Mouse (Mus musculus) megakaryocyte, adult 5-6 weeks (primary cell): ENCODE data around the gene Gm10563. TPM values are rescaled to one million over a fixed set of nuclear protein-coding genes. Genes with fewer than 3 reads are reported as not detected.

ENCODE experiments used
- ATAC-seq: 2 replicates; pipeline ENCODE4 v1.8.0; 2016; ENCODE audit warnings: mild to moderate bottlenecking, inconsistent platforms; ENCODE audit not compliant: poor library complexity, severe bottlenecking
- total RNA-seq, 2 experiments: library from RNA; stranded (forward) in 1 of 2; stranded (reverse) in 1 of 2; fragments of 153-499, 151-499 nt in 1 of 2; fragments of 221-1000, 200-1000 nt in 1 of 2; gene quantifications; 2 replicates each; pipeline versions ENCODE4 v1.2.3 to v1.2.4; 2015 to 2017

The Gm10563 gene
- total RNA-seq, 2 experiments from 2014 or later: not detected

DNA sequence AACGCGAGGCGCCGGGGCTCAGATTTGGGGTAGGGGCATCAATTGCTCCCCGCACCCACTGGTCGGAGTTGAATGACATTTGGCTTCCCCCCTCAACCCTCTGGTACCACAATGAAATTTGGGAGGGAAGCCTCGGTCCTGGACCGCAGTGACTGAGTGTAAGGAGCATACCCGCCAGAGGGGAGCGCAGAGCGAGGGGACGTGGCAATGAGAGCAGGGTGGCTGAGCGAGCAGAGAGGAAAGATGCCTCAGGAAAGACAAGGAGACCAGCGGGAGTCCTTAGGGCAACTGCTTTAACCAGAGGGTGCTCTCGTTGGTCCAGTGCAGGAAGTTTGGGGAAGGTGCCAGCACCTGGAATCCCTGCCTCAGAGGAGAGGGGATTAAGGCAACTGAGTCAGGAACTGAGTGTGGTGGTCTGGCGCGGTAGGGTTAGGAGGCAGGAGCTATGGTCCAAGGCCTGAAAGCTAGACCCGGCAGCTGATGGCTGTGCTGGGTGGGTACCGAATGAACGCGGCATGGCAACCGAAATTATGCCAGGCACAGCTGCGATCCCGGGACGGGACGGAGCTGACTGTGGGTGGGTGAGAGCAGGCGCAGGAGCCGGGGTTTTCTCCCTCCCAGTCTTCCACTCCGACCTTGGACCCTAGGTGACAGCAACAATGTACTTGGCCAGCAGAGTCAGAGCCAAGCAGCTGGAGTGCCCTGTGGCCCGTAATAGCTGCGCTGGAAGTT, 8.4 kb upstream of the Gm10563 start:
- peak; percentile 17; the same call in 1 of the 2 replicates for ATAC-seq

DNA sequence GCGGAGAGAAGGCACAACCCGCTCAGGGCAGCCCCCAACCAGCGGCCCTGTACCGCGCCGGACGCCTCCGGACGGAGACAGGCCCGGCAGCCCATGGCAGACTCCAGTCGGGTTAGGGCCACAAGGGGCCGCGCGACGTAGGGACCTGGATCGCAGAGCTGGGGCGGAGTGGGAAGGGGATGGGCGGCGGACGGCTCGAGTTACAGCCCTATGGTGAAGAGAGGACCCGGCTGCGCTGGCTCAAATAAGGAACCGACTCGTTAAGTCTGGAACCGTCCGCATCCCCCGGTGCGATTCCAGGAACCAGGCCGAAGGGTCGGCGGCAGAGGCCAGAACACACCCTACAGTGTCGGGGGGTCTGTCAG, 7.9 kb upstream of the Gm10563 start, which contains the start of gene Mmp23:
Gene Mmp23, minus strand, starts transcription at position 299 of the 365 bp plus-strand sequence.
- peak; percentile 58 for ATAC-seq

DNA sequence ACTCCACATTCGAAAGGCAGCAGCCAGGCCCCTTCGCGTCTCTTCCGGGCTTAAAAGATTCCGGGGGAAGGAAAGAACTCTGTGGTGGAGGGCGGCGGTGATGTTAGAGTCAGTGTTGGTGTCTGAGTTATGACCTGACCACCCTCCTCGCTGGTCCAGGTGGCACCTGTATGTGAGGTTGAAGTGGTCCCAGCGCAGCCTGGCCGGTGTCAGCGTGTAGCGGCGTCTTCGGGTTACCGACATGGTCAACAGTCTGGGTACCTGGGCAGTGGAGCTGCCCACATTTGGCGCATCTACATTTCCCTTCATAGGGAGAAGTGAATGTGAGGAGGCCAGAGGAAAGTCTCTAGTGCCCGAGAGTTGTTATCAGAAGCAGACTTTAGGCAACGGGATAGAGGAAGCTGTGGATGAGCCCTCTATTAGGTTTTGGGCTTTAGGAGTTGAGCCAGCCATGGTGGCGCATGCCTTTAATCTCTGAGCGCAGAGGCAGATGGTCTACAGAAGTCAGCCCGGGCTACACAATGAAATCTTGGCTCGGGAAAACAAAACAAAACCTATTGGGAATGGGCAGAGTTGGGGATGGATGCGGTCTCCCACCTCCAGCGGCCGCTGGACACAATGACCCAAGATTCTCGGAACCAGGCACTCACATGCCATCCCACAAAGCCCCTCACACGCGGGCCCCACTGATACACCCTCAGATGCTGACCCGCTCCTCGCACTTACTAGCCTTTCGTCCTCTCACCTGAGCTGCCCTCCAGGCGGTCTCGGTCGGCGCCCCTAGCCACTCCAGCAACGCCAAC, 7.3 kb upstream of the Gm10563 start:
- ATAC-seq: no peak

DNA sequence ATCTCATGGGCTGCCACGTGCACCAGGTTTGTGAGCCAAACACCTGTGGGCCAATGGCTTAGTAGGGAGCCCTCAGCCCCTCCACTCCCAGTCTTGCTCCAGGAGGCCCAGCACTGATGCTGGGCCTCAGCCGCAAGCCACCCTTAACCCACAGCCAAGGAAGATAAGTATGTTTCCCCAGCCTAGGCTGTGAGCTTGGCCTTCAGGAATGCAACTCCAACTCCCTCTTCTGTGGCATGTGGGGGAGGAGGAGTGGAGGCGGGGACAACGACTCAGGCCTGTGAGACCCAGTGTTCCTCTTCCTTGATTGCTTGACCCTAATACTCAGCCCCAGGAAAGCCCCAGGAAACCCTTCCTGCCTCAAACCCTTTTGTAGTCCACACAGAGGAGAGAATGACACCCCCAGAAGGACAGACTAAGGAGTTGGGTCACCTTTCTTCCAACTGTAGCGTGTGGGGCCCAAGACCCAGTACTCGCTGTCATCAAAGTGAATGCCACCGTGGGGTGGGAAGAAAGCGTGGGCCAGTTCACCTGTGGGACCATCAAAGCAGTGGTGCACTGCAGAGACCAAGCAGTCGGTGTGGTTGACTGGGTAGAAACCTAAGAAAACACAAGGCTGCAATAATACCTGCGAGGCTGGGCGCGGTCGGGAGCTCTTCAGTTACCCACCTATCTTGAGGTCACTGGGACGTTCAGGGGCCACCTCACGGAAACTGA, 6.5 kb upstream of the Gm10563 start:
- no peak for ATAC-seq

DNA sequence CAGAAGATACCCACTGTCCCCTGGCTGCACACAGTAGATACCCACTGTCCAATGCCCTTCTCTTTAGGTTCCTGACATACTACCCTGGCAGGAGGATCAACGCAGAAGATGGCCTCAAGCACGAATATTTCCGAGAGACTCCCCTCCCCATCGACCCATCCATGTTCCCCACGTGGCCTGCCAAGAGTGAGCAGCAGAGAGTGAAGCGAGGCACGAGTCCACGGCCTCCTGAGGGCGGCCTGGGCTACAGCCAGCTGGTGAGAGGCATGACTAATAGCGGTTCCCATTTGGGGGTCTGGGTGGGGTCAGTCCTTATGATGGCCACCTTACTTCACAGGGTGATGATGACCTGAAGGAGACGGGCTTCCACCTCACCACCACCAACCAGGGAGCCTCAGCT, 4.1 kb upstream of the Gm10563 start:
- no peak for ATAC-seq

DNA sequence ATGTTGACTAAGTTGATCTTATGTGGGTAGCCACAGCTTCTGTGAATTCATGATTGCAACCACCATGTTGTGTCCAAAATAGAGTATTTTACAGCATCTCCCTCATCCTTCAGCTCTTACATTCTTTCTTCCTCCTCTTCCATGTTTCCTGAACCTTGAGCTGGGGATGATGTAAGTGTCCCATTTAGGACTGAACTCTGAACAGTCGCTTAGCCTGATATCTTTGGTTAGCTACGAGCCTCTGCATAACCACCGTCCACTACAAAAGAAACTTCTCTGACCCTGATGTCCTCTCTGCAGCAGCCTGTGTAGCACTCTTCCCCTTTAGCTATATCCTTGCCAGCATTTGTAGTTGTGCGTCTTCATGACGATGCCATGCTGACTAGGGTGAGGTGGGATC, 513 bp upstream of the Gm10563 start:
- ATAC-seq: no peak

DNA sequence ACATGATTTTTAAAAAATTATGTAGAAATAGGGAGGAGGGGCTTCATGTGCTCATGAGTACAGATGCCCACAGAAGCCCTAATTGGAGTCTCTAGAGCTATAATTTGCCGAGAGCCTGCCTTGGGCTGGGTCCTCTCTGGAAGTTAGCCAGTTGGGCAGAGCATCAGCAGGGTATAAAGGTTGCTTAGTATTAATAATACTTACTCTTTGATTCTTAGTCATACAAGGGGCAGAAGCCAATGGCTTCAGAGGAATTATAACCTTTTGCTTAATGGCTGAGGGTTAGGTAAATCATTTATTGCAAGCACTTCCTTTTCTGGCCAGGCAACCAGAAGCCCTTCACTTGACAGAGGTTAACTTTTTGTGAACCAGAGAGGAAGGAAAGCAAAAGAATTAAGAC, 1.7 kb downstream of the Gm10563 start:
- ATAC-seq: no peak

DNA sequence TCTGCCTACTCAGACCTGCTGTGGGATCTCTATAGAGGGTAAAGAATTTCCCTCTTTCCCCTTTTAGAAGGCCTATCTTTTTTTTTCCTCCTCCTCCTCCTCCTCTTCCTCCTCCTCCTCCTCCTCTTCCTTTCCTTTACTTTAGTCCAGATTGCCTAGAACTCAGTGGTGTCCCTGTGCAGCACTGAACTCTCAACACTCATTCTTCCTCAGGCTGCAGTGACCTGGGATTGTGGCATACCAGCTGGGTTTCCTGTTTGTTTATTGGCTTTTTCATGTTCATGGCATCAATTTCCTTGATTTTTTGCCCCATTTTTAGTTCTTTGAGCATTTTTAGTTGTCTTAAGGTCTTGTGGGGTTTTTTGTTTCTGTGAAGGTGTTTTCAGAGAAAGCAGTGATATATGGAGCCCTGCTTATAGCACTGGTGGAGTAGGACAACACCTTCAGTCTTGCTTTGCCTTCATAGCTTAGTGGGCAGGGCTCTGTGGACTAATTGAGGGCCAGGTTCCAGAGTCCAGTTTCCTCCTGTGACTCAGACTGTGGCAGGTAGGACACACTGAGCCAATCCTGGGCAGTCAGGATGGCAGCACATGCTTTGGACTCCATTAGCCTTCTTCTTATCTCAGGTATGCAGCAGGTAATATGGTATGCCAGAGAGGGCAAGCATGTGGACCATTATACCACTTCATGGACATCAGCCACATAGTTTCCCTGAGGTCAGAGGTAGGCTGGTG, 9.3 kb downstream of the Gm10563 start:
- ATAC-seq: no peak

DNA sequence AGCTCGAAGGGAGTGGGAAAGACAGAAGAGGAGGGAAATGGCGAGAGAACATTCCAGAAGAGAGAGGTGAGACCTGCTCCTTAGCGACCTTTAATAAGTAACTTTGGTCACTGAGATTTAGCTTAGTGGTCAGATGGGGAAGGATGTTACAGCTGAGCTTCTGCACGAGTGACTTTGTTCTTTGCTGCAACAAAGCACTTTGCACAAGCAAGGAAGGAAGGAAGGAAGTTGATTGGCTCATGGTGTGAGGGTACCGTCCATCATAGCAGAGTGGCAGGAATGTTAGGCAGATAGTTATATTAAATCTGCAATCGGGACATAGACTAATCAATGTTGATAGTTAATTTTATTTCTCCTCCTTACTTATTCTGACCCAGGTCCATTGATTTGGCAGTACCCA, 14.9 kb downstream of the Gm10563 start:
- peak; percentile 97 for ATAC-seq

DNA sequence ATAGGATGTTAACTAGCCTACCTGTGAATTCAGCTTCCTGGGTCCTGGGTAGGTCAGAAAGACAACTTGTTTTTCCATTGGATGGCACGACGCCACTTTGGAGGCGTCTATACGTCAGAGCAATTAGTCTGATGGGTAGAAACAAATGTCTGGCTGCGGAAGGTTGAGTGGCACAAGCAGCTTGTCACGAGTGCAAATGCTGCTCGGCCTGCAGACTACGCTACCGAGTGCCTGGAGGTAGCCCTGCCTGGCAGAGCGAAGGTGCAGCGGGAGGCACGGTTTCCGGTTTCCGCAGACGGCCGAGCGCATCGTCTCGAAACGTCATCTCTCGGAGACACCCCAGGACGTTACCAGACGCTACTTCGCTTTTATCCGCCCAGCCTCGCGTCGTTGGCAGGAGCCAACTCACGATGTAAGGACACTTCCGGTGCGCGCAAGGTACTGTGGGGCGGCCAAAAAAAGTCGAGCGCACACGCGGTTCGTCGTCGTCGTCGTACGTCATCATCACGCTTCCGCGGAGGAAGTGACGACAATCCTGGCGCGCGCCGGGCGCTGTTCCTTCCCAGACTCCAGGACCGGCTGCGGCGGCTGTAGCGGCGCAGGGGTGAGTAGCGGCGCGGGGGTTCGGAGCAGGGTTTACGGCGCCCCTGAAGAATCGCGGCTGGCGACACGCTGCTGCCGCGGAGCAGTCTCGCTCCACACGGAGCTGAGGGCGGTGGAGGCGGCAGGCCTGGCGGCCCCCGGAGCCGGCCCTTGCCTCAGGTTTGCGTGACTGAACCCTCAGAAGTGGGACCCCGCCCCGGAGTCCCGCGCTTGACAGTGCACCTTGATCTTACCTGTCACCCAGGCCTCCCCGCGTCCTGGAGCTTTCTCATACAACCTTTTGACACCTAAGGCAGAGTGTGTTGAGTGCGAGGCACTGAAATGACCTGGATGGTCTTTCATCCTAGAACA, 20.6 kb downstream of the Gm10563 start, which contains the start of gene Cdk11b:
Gene Cdk11b, plus strand, starts transcription at position 517 of the 954 bp plus-strand sequence.
- peak; percentile 97 for ATAC-seq

DNA sequence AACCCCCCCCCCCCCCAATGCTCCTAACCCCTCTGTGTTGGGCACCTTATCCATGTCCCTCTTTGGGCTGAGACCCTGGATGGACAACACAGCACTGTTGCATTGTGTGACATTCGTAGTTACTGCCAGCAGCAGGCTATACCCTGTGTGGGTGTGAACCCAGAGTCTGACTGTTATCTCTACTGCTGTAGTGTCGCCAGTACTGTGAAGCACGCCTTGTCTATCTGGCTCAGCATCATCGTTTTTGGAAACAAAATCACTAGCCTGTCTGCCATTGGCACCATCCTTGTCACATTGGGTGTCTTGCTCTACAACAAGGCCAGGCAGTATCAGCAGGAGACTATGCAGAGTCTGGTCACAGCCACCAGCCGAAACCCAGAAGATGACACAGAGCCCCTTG, 26.9 kb downstream of the Gm10563 start:
- no peak for ATAC-seq

DNA sequence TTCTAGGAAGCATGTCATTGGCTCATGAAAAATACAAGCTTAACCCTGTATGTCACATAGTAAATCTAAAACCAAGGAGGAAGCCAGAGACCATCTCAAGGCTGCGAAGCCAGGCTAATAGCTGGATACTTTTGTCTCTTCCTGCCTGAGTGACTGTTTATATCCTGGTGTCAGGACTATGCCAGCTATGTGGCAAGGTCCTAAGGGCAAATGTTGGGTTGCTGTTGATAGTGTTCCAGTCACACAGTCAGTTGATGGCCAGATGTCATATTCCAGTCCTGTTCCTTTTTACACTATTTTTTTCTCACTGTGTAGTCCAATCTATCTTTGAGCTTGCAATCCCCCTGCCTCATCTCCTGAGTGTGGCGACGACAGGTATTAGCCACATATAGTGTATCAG, 31.9 kb downstream of the Gm10563 start:
- no peak for ATAC-seq

DNA sequence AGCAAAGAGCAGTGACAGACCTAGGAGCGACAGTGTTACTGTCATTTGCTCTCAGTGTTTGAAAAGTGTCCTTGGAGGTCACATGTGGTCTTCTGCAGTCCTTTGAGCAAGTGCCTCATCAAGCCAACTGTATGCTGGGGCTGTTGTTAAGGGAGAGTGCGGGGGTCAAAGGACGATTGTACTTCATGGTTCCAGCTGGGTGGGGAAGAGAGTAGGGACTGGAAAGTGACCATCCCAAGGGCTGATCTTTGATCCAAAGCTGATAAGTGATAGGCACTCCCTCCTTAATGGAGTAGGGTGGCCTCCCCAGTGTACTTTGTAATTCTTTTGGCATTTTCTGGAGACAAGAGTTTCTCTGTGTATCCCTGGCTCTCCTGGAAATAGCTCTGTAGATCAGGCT, 33.3 kb downstream of the Gm10563 start:
- ATAC-seq: no peak

DNA sequence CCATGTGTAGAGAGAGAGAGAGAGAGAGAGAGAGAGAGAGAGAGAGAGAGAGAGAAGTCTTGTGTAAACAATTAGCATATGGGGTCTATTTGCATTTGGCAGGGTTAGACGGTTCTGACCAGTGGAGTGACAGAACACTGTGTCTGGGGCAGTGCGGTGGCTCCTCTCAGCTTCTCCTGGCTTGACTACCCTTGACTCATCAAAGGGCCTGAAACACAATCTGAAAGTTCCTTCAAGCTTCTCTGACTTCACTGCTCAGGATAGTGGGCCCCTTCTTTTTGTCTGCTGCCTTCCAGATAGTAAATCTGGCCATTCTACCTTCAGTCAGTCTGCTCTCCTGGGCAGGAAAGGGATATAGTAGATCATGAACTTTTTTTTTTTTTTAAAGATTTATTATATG, 38.4 kb downstream of the Gm10563 start:
- ATAC-seq: no peak

DNA sequence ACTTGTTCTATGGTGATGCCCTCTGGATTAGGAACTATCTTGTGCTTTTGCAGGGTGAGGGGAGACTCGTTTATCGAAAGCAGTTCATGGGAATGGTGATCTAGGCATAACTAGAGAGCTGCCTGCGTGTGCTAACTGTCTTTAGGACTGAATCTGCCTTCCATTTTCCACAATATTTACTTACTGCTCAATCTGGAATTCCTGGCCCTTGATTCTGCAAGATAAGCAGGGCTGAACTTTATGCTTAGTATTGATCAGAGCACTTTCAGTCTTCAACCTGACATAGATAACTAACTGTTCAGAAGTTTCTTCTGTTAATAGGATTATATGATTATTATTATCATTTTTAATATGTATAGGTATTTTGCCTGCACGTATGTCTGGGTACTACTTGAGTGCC, 40.1 kb downstream of the Gm10563 start:
- ATAC-seq: no peak

DNA sequence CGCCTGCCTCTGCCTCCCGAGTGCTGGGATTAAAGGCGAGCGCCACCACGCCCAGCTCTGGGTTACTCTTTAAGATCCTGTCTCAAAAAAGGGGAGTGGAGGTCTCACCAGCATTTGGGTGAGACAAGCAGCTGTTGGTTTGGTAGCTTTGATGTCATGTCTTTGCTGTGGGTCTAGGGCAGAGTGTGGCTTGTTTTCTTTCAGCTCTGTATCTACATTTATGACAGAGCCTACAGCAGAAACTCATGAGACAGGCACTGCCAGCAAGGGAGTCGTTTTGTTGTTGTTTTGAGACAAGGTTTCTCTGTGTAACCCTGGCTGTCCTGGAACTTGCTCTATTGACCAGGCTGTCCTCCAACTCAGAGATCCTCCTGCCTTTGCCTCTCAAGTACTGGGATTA, 41.4 kb downstream of the Gm10563 start:
- ATAC-seq: no peak

DNA sequence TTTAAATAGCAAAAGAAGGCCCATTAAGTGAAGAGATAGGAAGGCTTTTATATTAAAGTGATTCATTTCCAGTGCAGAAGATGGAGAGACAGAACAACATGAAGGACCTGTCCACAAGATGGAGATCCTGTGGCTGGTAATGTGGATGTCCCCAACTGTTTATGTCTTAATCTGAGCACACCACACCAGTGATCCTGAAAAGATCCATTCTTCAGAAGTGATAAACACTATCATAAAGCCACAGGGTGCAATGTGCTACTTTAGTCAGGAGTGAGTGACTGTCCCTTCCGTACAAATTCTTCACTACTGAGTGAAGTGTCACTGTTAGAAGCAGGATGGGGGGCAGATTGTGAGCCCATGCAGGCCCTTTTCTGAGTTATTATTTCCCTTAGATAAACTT, 42.5 kb downstream of the Gm10563 start:
- ATAC-seq: no peak

DNA sequence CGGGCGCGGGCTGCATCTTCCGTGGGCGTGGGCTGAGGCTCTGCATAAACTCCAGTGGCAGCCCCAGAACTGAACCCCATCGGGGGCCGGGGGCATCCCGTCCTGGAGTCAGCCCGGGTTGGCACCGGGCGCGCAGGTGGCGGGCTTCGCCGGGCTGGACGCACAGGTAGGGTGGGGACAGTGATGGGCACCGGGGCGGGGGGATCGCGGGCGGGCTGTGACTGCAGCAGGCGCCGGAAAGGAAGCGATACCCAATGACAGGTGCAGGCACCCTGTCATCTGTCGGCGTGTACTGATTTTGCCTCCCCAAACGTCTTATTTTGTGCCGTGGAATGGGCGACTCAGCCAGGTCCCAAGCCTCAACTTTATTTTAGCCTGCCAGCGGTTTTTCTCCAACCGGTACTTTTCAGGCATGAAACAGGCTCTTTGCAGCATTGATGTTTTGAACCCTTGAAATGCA, 43.2 kb downstream of the Gm10563 start:
- no peak for ATAC-seq

DNA sequence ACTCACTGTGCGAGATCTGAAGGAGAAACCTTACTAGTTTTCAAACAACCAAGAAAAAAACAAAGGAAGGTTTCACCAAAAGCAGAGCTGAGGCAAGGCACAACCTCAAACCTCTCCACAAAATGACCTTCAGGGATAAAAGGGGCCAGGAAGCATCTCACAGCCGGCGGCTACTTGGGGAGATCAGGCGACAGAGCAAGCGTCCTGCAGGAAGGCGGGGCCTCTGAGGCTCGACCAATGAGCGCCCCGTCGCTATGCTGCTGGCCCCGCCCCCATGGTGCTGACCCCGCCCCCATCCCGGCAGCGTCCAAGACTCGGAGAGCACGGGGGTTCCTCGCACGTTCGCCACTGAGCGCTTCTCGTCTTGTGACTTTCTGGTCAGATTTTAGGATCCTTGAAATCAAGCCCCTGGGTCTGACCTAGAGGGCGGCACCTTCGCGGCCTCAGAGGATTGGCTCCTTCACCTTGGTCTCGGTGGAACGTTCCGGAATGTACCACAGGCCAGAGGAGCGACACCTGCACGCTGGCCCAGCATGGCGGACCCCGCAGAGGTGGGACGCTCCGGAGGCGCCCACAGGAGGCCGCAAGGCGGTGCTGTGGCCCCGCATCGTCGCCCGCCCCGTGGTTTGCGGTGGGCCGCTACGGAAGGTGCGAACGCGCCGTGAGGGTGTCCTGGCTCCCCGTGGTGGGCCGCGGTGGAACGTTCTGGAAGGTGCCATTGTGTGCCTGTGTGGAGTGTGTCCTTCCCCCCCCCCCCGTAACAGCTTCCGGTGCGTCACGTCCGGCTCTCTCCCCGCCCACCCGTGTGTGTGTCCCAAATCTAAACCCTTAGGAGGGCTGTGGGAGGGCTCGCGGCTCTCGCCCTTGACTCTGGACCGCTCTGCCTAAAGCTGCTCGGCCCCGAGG, 43.9 kb downstream of the Gm10563 start, which contains the start of gene Slc35e2:
Gene Slc35e2, plus strand, starts transcription at position 326 of the 906 bp plus-strand sequence.
- peak; percentile 92 for ATAC-seq
